Mouse (Mus musculus): ENCODE data around the gene Ephb4. TPM values are rescaled to one million over a fixed set of nuclear protein-coding genes. Genes with fewer than 3 reads are reported as not detected.

Ephb4 gene
- polyA plus RNA-seq, 1 experiment from 2014 or later = 6.8 TPM

GRCm38 (mm10) chr5:137338256-137338655 is 11.7 kb upstream of the Ephb4 start:
- Histone ChIP-seq H3K9ac (peak overlapping the region; percentile 53), H3K4me2 (peak overlapping the region; percentile 85), H3K4me3 (peak overlapping the region; percentile 45), H3K4me1 (peaks cover 20% of the 10 kb centered on the region), H3K27ac (peak overlapping the region; percentile 82), H3K36me3 (replicated peaks) (no peaks in the 10 kb centered on the region), H3K27me3 (replicated peaks) (no peaks in the 10 kb centered on the region), H3K9me3 (no peaks in the 10 kb centered on the region)
- WGBS = 0% methylated on average over 19 of the region's 19 CpGs
- ATAC-seq (replicated peaks) = peak; percentile 78

GRCm38 (mm10) chr5:137338663-137339289 is 11.1 kb upstream of the Ephb4 start:
- H3K36me3 ChIP-seq (replicated peaks) = no peaks in the 10 kb centered on the region
- H3K4me2 ChIP-seq = peak overlapping the region; percentile 85
- no peaks in the 10 kb centered on the region for H3K9me3 ChIP-seq
- no peaks in the 10 kb centered on the region for H3K27me3 ChIP-seq (replicated peaks)
- ATAC-seq (replicated peaks) = peak; percentile 12
- H3K9ac ChIP-seq = peak overlapping the region; percentile 53
- under 1% methylated on average over 11 of the region's 11 CpGs for WGBS
- peaks cover 20% of the 10 kb centered on the region for H3K4me1 ChIP-seq
- peak overlapping the region; percentile 45 for H3K4me3 ChIP-seq
- H3K27ac ChIP-seq = peak overlapping the region; percentile 82

- H3K9ac ChIP-seq = peak overlapping the region; percentile 53
- peaks cover 20% of the 10 kb centered on the region for H3K4me1 ChIP-seq
- H3K36me3 ChIP-seq (replicated peaks) = no peaks in the 10 kb centered on the region
- H3K4me3 ChIP-seq = peak overlapping the region; percentile 45
- WGBS = 8% methylated on average over 22 of the region's 22 CpGs
- H3K27me3 ChIP-seq (replicated peaks) = no peaks in the 10 kb centered on the region
- peak overlapping the region; percentile 85 for H3K4me2 ChIP-seq
- peak overlapping the region; percentile 82 for H3K27ac ChIP-seq
- ATAC-seq (replicated peaks) = peak; percentile 60
- no peaks in the 10 kb centered on the region for H3K9me3 ChIP-seq
These were observed 10.5 kb upstream of the Ephb4 start for GRCm38 (mm10) chr5:137339290-137339979.

- Histone ChIP-seq H3K4me1 (peaks cover 20% of the 10 kb centered on the region), H3K27me3 (replicated peaks) (no peaks in the 10 kb centered on the region), H3K4me2 (peak overlapping the region; percentile 85), H3K9me3 (no peaks in the 10 kb centered on the region), H3K27ac (peak overlapping the region; percentile 82), H3K4me3 (0 out of 2 replicates have a peak overlapping the region, but pooled peaks have one; percentile 45), H3K9ac (0 out of 2 replicates have a peak overlapping the region, but pooled peaks have one; percentile 53), H3K36me3 (replicated peaks) (no peaks in the 10 kb centered on the region)
- no peak for ATAC-seq (replicated peaks)
- WGBS = 81% methylated on average over 6 of the region's 6 CpGs
These were observed 9.7 kb upstream of the Ephb4 start for GRCm38 (mm10) chr5:137340222-137340621.

- 80% methylated on average over 7 of the region's 7 CpGs for WGBS
- ATAC-seq (replicated peaks) = no peak
- no peaks in the 10 kb centered on the region for H3K36me3 ChIP-seq (replicated peaks)
- no peak overlapping the region for H3K9ac ChIP-seq
- no peaks in the 10 kb centered on the region for H3K27me3 ChIP-seq (replicated peaks)
- H3K4me2 ChIP-seq = no peak overlapping the region
- peaks cover 19% of the 10 kb centered on the region for H3K4me1 ChIP-seq
- no peaks in the 10 kb centered on the region for H3K9me3 ChIP-seq
- no peak overlapping the region for H3K27ac ChIP-seq
- no peak overlapping the region for H3K4me3 ChIP-seq
These were observed 7.4 kb upstream of the Ephb4 start for GRCm38 (mm10) chr5:137342407-137343012.

- Histone ChIP-seq H3K4me3 (no peak overlapping the region), H3K36me3 (replicated peaks) (no peaks in the 10 kb centered on the region), H3K27me3 (replicated peaks) (0 out of 2 replicates have a peak, but pooled peaks cover 2% of the 10 kb centered on the region), H3K9me3 (no peaks in the 10 kb centered on the region), H3K4me2 (no peak overlapping the region), H3K9ac (no peak overlapping the region), H3K4me1 (peaks cover 18% of the 10 kb centered on the region), H3K27ac (no peak overlapping the region)
- no peak for ATAC-seq (replicated peaks)
- 95% methylated on average over 5 of the region's 5 CpGs for WGBS
These were observed 6.5 kb upstream of the Ephb4 start for GRCm38 (mm10) chr5:137343412-137343811.

GRCm38 (mm10) chr5:137343869-137344268 is 6.0 kb upstream of the Ephb4 start:
- Histone ChIP-seq H3K4me3 (no peak overlapping the region), H3K27me3 (replicated peaks) (0 out of 2 replicates have a peak, but pooled peaks cover 5% of the 10 kb centered on the region), H3K36me3 (replicated peaks) (no peaks in the 10 kb centered on the region), H3K9me3 (no peaks in the 10 kb centered on the region), H3K9ac (no peak overlapping the region), H3K4me2 (no peak overlapping the region), H3K4me1 (peaks cover 19% of the 10 kb centered on the region), H3K27ac (no peak overlapping the region)
- no peak for ATAC-seq (replicated peaks)

GRCm38 (mm10) chr5:137345821-137346220 is 4.1 kb upstream of the Ephb4 start:
- H3K9me3 ChIP-seq = no peaks in the 10 kb centered on the region
- H3K4me2 ChIP-seq = no peak overlapping the region
- H3K27me3 ChIP-seq (replicated peaks) = peaks cover 16% of the 10 kb centered on the region; the same call in 1 of the 2 replicates
- H3K9ac ChIP-seq = no peak overlapping the region
- no peak overlapping the region for H3K27ac ChIP-seq
- H3K36me3 ChIP-seq (replicated peaks) = no peaks in the 10 kb centered on the region
- H3K4me1 ChIP-seq = peaks cover 25% of the 10 kb centered on the region
- no peak overlapping the region for H3K4me3 ChIP-seq
- WGBS = 20% methylated on average over 9 of the region's 9 CpGs
- no peak for ATAC-seq (replicated peaks)

- no peak for ATAC-seq (replicated peaks)
- Histone ChIP-seq H3K4me3 (no peak overlapping the region), H3K9me3 (no peaks in the 10 kb centered on the region), H3K4me1 (peaks cover 27% of the 10 kb centered on the region), H3K4me2 (no peak overlapping the region), H3K27ac (no peak overlapping the region), H3K36me3 (replicated peaks) (no peaks in the 10 kb centered on the region), H3K27me3 (replicated peaks) (peaks cover 16% of the 10 kb centered on the region; the same call in 1 of the 2 replicates), H3K9ac (no peak overlapping the region)
- WGBS = 83% methylated on average over 1 of the region's 1 CpGs
These were observed 3.5 kb upstream of the Ephb4 start for GRCm38 (mm10) chr5:137346388-137346787.

GRCm38 (mm10) chr5:137346983-137347382 is 2.9 kb upstream of the Ephb4 start:
- no peaks in the 10 kb centered on the region for H3K9me3 ChIP-seq
- peaks cover 31% of the 10 kb centered on the region for H3K4me1 ChIP-seq
- H3K9ac ChIP-seq = no peak overlapping the region
- H3K36me3 ChIP-seq (replicated peaks) = no peaks in the 10 kb centered on the region
- no peak for ATAC-seq (replicated peaks)
- no peak overlapping the region for H3K4me2 ChIP-seq
- WGBS = 85% methylated on average over 4 of the region's 4 CpGs
- no peak overlapping the region for H3K27ac ChIP-seq
- peaks cover 16% of the 10 kb centered on the region; the same call in 1 of the 2 replicates for H3K27me3 ChIP-seq (replicated peaks)
- H3K4me3 ChIP-seq = no peak overlapping the region

GRCm38 (mm10) chr5:137347856-137348255 is 2.1 kb upstream of the Ephb4 start:
- H3K36me3 ChIP-seq (replicated peaks) = no peaks in the 10 kb centered on the region
- 6% methylated on average over 5 of the region's 7 CpGs for WGBS
- peaks cover 16% of the 10 kb centered on the region; the same call in 1 of the 2 replicates for H3K27me3 ChIP-seq (replicated peaks)
- no peak overlapping the region for H3K9ac ChIP-seq
- no peak overlapping the region for H3K4me3 ChIP-seq
- H3K9me3 ChIP-seq = no peaks in the 10 kb centered on the region
- peaks cover 38% of the 10 kb centered on the region for H3K4me1 ChIP-seq
- H3K4me2 ChIP-seq = no peak overlapping the region; the same call in 1 of the 2 replicates
- ATAC-seq (replicated peaks) = no peak
- no peak overlapping the region for H3K27ac ChIP-seq
